Comparison of ENCODE assay signal across 8 mouse cellular contexts in the genomic region with DNA sequence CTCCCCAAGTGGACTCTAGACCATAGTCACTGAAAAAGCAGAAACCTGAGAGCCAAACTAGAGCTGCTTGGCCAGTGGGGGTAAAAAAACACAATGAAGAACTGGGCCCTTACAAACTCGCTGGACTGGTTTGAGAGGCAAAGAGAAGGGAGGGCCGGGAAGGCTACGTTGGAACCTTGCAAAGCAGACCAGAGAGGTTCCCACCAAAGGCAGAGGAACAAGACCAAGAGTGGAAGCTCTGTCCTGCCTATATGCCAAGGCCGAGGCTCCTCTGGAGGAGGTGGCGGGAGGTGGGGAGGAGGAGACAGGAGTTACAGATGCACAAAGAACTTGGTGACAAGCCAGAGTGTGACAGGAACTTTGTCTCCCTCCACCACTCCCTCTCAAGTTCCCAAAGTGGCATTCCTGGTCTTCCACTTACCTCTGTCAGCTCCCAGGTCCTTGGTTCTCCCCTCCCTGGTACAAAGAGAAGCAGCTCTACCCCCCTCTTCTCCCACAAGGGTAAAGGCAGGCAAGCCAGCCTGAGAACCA. TPM values are rescaled to one million over a fixed set of nuclear protein-coding genes. Genes with fewer than 3 reads are reported as not detected.
DNase-seq lines count a peak whose midpoint lies in the region; ATAC-seq and TF ChIP-seq lines count a peak whose summit lies in the region.
"Had no signal": no experiment of that assay in that cellular context is flagged by ENCODE, and none has a peak within 500 bp of the region (broad histone marks: within the 10 kb centered on the region; RNA-seq: fewer than 3 reads in every experiment).

No protein-coding gene starts in this region.

- H3K9me3 ChIP-seq in kidney, embryonic 15.5 days (replicated peaks): no peaks in the 10 kb centered on the region
- H3K9me3 ChIP-seq: forebrain, embryonic 13.5 days had no signal

- TF ChIP-seq CTCF in lung, adult 2 months (IDR thresholded peaks at IDR 0.05; ENCODE audit: insufficient read depth, low read length): no peak

- H3K4me1 ChIP-seq in kidney, embryonic 15.5 days: peaks cover 35% of the 10 kb centered on the region
- H3K4me1 ChIP-seq in lung, adult 2 months (ENCODE audit: control insufficient read depth, insufficient read depth, low read length): 0 out of 2 replicates have a peak, but pooled peaks cover 2% of the 10 kb centered on the region

- peaks cover 7% of the 10 kb centered on the region; the same call in 1 of the 2 replicates for H3K27me3 ChIP-seq in kidney, embryonic 15.5 days
- H3K27me3 ChIP-seq: forebrain, embryonic 13.5 days had no signal

- H3K4me3 ChIP-seq in kidney, embryonic 15.5 days (replicated peaks): peak overlapping the region; percentile 10; the same call in 1 of the 2 replicates
- H3K4me3 ChIP-seq in lung, adult 2 months (replicated peaks; ENCODE audit: extremely low read depth, low read depth, low read length): peak overlapping the region; percentile 40
- H3K4me3 ChIP-seq: forebrain, embryonic 13.5 days had no signal

- no peaks in the 10 kb centered on the region for H3K36me3 ChIP-seq in kidney, embryonic 15.5 days

- peak; percentile 21 for DNase-seq in ovary, adult 18-20 months (ENCODE audit: low spot score)
- no peak for DNase-seq in ovary, postnatal 10 days (ENCODE audit: low spot score)
- DNase-seq in lung, adult 2 months: peak; percentile 71
- DNase-seq in urinary bladder, postnatal 14 days (ENCODE audit: low spot score): peak; percentile 67
- DNase-seq in natural killer cell, adult 2 months (ENCODE audit: low spot score in 2 of 2): no peak

- no peak overlapping the region for H3K9ac ChIP-seq in kidney, embryonic 15.5 days
- H3K9ac ChIP-seq: forebrain, embryonic 13.5 days had no signal

- TF ChIP-seq POLR2A in lung, adult 2 months (IDR thresholded peaks at IDR 0.05; ENCODE audit: borderline replicate concordance, extremely low read depth, low read depth, low read length): 0 out of 2 replicates have a peak, but pooled peaks have one; percentile 30

- ATAC-seq in kidney, embryonic 15.5 days (replicated peaks; ENCODE audit: low FRiP score): no peak
- no peak for ATAC-seq in inflammation-experienced regulatory T-cells, adult 6 months
- ATAC-seq: forebrain, embryonic 13.5 days had no signal

- peak overlapping the region; percentile 36 for H3K4me2 ChIP-seq in kidney, embryonic 15.5 days
- H3K4me2 ChIP-seq: forebrain, embryonic 13.5 days had no signal

- WGBS in kidney, embryonic 15.5 days: 39% methylated on average over 5 of the region's 5 CpGs
- 49% methylated on average over 5 of the region's 5 CpGs for WGBS in lung, adult 2 months

- H3K27ac ChIP-seq in kidney, embryonic 15.5 days: peak overlapping the region; percentile 90
- H3K27ac ChIP-seq: forebrain, embryonic 13.5 days had no signal

RNA-seq across cellular contexts. Expression of a gene that starts 2.1 kb away (rescaled TPM):
- polyA plus RNA-seq in kidney, embryonic 15.5 days (2015; fragmentation: Nextera tagmentation; extraction: Ambion mirVana): 17.0 and 18.3 TPM in 2 replicates
- 18.8 and 27.8 TPM in 2 replicates for polyA plus RNA-seq in lung, adult 2 months (2012; rRNA removed)
- polyA plus RNA-seq in inflammation-experienced regulatory T-cells, adult 6 months (2017; shearing (Covaris generic)): under 1 TPM in 1 of 3 experiments, not detected in 2; 0.11 TPM

RNA-seq across cellular contexts. Expression of a gene that starts 53.1 kb away (rescaled TPM):
- 17.4 and 18.8 TPM in 2 replicates for polyA plus RNA-seq in kidney, embryonic 15.5 days (2015; fragmentation: Nextera tagmentation; extraction: Ambion mirVana)
- polyA plus RNA-seq in lung, adult 2 months (2012; rRNA removed): 26.1 and 28.1 TPM in 2 replicates
- polyA plus RNA-seq in inflammation-experienced regulatory T-cells, adult 6 months (2017; shearing (Covaris generic)): 10 to 100 TPM in 2 of 3 experiments, 1 to 10 TPM in 1; 9.4 to 20.5 (median 15.2) TPM

Comparison
In these comparisons a context has a peak if more than half of its experiments do, and no peak if none do; other contexts are left out.
1. DNase-seq: peak in ovary, adult 18-20 months (single experiment), lung, adult 2 months (single experiment) and urinary bladder, postnatal 14 days (single experiment); none in ovary, postnatal 10 days (single experiment) and natural killer cell, adult 2 months (0 of 2).
2. RNA of a gene that starts 2.1 kb away (polyA plus RNA-seq): 18.8 to 27.8 TPM in lung, adult 2 months and 17.0 to 18.3 TPM in kidney, embryonic 15.5 days; 0.11 TPM in inflammation-experienced regulatory T-cells, adult 6 months; every median in the first group is over 10 times any median in the second.